Mouse (Mus musculus) cortical plate, adult 2 months (tissue): Measurements from ENCODE around the gene Brsk1.

Source experiments
- CTCF ChIP-seq: fragments of 200-500 bp; IDR thresholded peaks from 2 replicates; pipeline ENCODE4 v1.5.1; 2011; ENCODE audit warnings: mild to moderate bottlenecking, control low read depth, low read length; ENCODE audit not compliant: insufficient read depth; ENCODE audit errors: extremely low read depth
- POLR2A ChIP-seq: fragments of 200-500 bp; IDR thresholded peaks from 2 replicates; pipeline ENCODE4 v1.6.1; 2011; ENCODE audit warnings: mild to moderate bottlenecking, low read length, control low read depth; ENCODE audit not compliant: insufficient read depth; ENCODE audit errors: extremely low read depth

DNA sequence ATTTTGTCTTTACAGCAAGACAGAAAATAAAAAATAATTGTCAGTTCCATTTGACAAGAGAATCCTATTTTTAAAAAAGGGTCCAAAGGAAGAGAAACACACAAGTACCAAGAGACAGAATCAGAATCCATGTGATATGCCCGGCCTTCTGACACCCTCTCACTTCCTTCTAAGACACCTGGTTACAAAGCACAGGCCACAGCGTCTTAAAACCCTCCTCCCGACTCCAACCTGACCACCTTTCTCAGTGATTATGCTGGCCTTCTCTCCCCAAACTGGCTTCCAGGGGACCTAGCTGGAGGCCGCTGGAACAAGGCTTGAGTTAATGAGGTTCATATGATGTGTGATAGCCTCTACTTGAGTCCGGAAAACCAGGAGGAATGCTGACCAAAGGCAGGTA is 37.1 kb upstream of the Brsk1 start:
- TF ChIP-seq CTCF, result no peak
- TF ChIP-seq POLR2A, result no peak
